Mouse (Mus musculus): ENCODE data around the gene Plcl2.
"Not testable (repeated sequence)": the region's sequence is repeated elsewhere in the genome, so short reads cannot be mapped to it uniquely, and the experiment has no call there.

The Plcl2 gene

DNA sequence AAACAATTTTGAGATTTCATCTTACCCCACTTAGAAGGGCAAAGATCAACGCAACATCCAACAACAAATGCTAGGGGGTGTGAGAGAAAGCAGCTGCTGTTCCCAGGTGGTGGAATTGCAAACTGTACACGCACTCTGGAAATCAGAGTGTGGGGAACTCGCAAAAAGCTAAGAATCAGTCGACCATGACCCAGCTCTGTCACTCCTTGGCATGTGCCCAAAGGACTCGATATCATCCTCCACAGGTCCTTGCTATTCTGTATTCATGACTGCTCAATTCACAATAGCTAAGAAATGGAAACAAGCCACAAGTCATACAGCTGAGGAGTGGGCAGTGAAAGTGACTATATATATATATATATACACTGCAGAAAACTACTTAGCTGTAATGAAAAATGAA lies 162.2 kb downstream of the Plcl2 start:
- DNase-seq (ENCODE audit: low read depth, low spot score), result no peak

DNA sequence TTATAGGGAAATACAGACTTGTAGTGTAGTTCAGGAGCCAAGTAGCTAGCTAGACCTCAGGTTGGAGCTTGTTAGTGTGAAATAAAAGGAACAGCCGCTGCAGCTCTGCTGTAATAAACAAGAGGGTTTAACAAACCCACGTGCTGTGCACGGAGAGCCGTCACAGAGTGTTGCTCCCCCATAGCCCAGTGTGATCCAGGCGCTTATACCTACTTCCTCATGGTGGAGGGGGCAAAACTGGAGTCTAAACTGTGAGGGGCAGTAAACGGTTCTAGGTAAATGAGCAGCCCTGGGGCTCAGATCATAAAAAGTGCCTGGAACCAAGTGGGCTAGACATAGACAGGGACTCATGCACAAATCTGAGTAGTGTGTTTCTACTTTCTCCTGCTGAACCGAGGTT lies 165.4 kb downstream of the Plcl2 start:
- no peak for DNase-seq (ENCODE audit: low read depth, low spot score)

DNA sequence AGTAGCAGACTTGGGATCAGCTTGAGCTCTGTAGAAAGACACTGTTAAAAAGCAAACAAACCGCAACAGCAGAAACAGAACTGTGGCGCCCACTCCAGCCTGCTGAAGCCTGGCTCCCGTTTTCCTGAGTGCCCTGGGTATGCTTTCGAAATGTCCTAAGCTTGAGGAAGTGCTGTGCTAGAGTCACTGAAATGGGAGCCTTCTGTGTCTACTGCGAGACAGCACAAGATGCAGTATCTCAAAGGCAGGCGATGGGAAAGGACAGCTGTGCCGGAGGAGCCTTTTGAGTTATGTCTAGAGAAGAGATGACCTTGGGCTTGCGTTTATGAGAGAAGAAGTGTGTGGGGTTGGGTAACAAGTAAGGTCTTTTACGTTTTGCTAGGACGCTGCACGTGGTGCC lies 166.0 kb downstream of the Plcl2 start:
- no peak for DNase-seq (ENCODE audit: low read depth, low spot score)

DNA sequence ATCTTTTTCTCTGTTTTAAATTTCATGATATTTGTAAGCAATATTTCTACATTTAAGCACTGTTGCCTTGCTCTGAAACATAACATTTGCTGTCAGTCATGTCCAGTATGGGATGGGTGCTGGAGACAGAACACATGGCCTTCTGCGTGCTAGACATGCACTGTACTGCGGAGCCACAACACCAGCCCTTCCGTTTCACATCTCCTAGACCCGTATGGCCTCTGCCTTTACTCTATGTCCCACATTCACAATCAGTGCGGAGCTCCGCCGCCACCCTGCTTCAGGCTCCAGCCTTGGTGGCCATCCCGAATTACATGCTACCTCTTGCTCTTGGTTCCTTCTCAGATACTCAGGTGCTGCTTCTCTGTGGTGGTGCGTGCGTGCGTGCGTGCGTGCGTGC lies 168.1 kb downstream of the Plcl2 start:
- DNase-seq (ENCODE audit: low read depth, low spot score), result no peak

DNA sequence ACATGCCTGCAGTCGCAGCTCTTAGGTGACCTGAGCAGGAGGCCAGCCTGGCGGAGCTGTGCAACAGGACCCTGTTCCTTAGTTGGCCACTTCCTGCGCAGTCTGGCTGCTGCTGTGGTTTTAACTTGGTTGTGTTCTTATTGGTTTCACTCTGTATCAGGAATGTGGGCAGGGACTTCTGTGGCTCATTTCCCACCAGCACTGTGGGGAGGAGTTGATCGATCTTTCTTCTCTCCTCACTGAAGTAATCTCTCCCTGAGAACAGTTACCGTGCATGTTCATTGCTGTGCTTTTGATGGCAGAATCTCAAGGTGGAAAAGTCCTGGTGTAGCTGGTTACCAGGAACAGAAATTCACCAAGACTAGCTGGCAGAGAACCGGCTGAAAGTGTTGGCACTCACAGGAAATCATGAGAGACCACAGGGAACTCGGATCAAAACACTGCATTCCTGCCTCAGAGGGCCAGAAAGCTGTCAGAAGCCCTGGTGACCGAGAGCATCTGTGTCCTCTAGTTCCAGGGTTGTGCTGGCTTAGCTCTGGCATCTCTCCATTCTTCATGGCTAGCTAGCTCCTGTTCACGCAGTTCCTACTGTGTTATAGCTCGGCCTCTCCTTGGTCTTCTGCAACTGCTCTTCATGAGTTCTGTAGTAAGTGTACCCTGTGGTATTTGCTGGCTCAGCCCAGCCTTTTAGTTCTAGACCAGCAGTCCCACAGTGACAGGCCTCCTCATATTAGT lies 168.9 kb downstream of the Plcl2 start:
- DNase-seq (ENCODE audit: low read depth, low spot score), result peak; percentile 3

DNA sequence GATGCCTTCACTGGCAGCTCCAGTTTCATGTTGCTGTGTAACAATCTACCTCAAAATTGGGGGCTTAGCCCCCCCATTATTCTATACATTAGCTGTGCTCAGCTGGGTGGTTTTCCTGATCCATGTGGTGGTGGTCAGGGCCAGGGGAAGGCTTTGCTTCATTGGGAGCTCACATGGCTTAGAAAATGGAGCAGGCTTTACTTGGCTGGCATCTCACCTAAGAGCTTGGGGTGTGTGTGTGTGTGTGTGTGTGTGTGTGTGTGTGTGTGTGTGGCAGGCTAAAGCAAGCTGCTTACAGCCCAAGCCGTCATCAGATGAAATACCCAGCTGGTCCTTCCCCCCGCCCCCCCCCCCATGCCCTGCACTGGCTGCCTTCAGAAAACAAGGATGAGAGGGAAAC lies 169.5 kb downstream of the Plcl2 start:
- peak; percentile 45 for DNase-seq (ENCODE audit: low read depth, low spot score)

DNA sequence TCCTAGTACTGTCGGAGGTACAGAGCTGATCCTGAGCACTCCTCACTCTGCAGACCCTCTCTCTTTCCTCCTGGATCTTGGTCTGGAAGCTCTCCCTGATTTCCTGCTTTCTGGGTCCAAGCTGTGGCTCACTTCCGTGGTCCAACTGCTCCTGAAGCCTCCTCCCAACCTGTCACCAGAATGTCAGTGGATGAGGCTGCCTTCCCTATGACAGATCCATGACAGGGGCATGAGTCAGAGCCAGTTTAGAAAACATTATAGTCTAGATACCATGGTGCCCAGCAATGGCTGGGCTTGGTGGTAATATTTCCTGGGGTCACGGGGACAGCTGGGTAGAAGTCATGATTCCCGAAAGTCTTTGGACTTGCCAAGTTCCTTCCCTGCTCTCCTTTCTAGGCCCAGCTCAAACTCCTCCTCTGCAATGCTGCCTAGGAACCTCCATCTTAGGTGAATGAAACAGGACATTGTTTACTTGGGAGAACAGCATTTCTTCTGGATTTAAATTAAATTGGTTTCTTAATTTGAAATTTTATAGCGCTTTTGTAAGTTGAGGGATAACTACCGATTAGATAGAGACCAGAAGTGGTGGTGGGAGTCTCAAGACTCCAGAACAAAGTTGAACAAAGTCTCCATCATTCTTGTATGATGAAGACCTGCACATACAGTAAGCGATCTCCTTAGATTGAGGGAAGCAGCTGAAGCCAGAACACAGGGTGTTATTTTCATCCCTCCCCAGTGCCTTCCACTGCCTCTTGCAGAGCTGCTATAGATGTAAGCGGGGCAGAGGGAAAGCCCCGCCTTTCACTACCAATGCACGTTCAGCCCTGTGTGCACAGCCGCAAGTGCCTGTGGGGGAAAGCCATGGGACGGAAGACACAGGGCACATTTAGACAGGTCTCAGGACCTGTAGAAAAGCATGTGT lies 170.7 kb downstream of the Plcl2 start:
- no peak for DNase-seq (ENCODE audit: low read depth, low spot score)

DNA sequence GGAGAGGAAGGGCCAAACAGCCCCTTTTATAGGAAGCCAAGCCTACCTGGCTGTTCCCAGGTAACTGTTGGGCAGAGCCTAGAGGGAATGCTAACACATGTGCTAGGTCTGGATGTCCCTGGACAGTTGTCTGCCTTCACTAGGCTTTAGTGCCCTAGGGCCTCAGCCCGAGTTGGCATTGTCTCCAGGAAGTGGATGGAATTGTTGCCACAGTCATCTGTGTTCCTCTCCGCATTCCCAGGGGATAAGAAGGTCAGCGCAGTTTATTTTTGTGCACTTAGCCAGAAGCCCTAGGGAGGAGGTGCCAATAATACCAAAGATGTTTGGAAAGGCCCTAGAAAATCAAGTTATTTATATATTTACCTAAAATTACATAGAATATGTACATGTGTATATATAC lies 173.5 kb downstream of the Plcl2 start:
- DNase-seq (ENCODE audit: low read depth, low spot score), result no peak

DNA sequence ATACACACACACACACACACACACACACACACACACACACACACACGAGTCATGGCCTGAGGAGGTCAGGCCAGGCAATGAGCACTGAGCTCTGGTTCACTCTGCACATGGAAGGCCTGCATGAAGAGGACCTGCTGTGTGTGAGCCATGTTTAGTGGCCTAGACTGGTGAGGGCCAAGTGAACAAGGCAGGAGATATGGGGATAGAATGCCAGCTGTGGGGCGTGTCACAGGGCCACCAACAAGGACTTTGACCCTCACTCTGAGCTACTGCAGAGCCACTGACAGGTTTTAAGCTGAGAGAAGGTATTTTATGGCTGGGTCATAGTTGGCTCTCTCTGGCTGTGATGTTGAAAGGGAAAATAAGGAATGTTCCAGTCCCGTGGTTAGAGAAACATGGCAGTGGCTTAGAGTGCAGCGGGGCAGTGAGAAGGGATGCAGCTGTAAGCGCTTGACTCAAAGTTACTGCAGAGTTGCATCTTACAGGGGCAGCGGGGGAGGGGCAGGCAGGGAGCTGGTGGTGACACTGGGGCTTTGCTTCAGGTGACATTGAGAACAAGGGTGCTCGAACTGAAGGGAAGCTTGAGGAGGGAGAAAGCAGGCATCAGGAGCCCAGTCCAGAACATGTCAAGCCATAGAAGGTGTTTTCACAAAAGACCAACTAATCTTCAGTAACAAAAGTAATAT lies 175.9 kb downstream of the Plcl2 start:
- no peak for DNase-seq (ENCODE audit: low read depth, low spot score)

DNA sequence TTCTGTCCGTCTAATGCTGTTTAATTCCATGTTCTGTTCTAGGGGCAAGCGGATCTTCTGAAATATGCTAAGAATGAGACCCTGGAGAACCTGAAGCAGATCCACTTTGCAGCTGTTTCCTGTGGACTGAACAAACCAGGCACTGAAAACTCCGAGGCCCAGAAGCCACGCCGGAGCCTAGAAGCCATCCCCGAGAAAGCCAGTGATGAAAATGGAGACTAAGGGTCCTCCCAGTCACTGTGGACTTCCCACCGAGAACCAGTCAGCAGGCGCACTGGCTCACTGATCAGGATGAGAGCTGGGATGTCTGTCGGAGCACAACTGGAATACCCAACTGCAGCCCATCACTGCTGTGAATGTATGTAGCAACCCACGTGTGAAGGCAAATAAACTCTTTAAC lies 178.5 kb downstream of the Plcl2 start:
- no peak for DNase-seq (ENCODE audit: low read depth, low spot score)

DNA sequence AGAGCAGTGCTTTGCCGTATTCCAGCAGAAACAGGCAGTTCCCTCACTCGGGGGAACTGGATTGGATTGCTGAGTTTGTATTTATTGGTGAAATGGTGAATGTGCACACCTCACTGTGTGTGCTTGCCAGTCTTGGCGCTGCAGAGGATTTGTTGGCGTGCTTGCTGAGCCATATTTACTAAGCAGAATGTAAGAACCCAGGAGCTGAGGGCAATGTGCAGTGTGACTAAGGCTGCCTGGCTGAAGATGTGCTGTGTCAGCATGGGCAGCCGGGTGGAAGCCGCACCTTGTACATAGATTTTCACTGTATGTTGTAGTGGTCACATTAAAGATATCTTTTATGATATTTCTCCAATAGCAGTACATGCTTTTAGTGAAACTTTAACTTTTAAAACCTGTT lies 178.9 kb downstream of the Plcl2 start:
- no peak for DNase-seq (ENCODE audit: low read depth, low spot score)

DNA sequence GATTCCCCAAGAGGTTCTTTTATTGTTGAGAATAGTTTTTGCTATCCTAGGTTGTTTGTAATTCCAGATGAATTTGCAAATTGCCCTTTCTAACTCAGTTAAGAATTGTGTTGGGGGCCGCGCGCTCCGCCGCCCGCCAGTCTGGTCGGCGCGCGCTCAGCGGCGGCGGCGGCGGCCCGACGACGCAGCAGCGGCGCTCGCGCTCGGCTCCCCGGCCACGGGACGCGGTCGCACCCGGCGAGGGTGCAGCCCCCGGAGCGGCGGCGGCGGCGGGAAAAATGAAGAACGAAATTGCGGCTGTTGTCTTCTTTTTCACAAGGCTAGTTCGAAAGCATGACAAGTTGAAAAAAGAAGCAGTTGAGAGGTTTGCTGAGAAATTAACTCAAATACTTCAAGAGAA lies 189.2 kb downstream of the Plcl2 start:
- DNase-seq (ENCODE audit: low read depth, low spot score), result not testable (repeated sequence)

DNA sequence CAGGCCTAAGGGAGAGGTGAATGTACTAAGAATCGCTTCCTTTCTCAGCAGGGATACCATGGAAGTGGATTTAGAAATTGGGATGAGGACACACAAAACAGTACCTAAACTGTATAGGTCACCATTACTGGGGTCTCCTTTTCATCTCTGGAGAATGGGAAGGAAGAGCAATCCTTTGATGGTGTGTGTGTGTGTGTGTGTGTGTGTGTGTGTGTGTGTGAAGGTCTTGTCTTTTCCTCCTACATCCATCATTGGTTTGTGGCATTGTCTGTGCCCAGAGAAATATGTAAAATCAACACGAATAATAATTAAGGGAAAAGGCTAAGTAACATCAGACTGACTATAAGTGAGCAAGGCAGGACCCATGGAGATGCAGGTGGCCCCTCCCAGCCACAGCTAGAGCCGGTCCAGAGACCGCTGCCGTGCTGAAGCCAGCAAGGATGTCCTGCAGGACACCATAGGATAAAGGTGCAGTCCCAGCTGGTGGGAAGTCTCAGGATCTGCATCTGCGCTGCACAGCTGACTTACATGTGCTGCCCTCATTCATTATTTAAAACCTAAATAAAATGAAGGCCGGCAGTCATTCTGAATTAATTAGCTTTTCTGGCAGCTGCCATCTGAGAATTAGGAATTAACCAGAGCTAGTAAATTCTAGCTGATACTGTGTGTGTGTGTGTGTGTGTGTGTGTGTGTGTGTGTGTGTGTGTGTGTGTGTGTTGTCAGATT lies 201.5 kb downstream of the Plcl2 start:
- DNase-seq (ENCODE audit: low read depth, low spot score), result peak; percentile 13

DNA sequence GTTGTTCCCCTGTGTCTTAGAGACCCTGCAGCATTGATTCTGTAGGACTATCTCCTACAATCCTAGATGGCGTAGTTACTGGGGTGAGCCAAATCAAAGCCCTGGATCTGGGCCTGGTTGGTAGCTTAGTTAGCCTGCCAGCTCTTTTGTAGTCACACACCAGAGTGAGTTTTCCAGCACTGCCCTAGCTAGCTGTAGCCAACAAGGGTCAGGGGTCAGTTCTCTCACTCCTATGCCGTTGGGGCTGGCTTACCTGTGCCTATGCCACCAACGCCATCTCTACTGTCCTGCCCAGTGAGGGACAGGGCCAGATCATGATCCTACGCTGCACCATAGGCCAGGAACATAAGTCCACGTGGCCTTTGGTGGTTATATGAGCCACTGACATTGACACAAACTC lies 208.4 kb downstream of the Plcl2 start:
- no peak for DNase-seq (ENCODE audit: low read depth, low spot score)

DNA sequence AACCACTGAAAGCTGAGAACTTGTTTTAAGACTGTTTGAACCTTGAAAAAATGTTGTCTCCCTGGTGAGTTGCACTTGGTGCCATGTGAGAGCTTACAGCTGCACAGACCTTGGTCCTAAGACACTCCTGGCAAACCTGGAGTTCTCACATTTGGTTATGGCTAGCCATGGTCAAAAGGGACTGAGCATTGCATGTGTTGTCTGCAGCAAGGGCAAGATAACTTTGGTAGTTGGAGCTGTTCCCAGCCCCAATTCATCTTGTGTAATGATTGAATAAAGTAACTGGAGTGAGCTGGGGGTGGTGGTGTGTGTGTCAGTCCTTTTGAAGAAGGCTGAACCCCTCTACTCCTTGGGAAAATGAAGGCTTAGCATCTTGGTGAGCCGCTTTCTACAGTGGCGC lies 215.2 kb downstream of the Plcl2 start:
- DNase-seq (ENCODE audit: low read depth, low spot score), result no peak

DNA sequence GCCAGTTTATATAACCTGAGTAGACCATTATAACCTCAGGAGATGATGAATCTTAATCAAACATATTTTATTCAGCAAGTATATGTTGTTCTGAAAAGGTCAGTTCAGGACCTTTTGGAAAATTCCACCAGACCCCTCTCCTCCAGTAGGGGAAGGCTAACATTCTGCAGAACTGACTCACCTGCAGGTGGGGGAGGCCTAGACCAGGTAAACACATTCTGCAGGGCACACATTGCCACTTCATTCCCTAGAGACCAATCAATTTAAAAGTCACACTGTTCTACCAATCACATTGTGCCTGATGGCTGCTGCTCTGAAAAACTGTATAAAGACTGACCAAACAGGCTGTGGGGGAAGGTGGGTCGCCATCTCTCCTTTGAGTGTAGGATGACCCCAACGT lies 217.1 kb downstream of the Plcl2 start:
- no peak for DNase-seq (ENCODE audit: low read depth, low spot score)

DNA sequence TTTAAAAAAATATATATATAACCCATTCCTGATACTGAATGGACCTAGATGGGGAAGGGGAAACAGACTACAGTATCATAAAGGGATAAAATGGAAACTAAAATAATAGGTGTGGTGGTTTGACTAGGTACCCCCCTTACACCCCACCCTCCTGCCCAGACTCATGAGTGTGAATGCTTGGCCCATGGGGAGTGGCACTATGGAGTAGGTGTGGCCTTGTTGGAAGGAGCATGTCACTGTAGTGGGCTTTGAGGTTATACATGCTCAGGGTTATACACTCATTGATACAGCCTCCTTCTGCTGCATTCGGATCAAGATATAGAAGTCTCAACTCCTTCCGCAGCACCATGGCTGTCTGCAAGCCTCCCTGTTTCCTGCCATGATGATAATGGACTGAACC lies 219.8 kb downstream of the Plcl2 start:
- DNase-seq (ENCODE audit: low read depth, low spot score), result no peak

DNA sequence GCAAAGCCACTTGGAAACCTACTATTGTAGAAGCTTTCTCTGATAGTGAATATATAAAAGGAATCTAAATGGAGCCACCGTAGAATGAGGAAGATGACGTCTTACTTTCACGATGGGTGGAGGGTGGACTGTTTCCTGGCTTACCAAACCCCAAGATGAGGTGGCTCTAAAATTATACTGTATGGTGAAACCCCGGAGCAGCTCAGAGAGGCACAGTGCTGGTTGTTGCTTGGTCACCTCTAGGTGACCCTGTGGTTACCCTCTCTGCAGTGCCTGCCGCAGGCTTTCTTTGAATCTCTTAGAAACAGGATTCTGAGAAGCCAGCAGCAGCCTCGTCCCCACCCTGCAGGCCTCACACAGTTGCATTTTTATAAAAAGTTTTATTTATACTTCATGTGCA lies 220.4 kb downstream of the Plcl2 start:
- no peak for DNase-seq (ENCODE audit: low read depth, low spot score)

DNA sequence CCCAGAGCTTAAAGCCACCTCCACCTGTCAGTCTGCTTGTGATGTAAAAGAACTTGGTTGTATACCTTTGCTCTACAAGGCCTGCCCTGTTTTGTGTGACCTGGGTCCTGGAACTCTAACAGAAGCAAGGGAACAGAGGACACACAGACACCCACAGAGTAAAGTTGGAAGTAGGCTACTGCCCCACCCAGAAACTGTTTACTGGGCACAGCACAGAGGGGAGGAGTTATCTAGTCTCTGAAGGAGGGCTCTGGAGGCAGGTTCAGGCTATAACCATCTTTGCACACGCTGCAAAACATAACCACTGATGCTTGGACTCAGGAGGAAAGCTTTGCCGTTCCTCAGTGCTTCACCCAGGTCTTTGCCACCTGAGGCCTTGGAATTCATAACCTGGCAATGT lies 221.7 kb downstream of the Plcl2 start:
- no peak for DNase-seq (ENCODE audit: low read depth, low spot score)

DNA sequence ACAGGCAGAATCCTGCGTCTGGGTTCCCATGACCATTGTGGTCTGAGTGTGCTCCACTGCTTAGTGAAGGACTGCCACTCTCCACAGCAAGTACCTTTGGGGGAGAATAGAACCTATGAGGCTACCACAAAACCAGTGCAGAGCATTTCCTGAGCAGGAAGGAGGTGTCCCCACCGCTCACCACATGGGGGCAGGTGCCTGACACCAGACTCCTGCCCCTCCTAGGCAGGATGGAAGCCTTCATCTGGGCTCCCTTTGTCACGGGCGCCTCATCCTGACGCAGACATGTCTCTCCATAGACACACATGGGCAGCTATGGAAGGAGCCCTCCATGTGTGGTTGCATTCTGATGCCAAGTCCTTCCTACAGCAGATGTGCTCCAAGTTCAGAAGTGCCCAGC lies 222.7 kb downstream of the Plcl2 start:
- no peak for DNase-seq (ENCODE audit: low read depth, low spot score)

DNA sequence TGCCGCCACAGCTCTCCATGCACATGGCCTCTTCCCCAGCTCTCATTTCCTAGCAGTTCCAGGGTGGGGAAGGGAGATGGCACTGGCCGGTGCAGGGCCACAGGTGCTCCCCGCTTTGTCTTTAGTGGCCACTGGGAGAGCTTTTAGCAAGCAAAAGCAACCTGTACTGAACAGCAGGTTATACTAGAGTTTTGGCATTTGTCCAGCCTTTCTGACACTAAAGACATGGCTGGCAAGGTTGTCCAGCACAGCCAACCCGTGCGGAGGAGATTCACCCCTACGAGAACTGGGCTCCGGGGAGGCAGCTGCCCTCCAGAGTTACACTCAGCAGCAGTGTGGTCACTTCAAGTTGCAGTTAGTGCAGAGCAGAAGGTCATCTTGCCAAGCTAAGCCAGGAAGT lies 224.2 kb downstream of the Plcl2 start:
- no peak for DNase-seq (ENCODE audit: low read depth, low spot score)

DNA sequence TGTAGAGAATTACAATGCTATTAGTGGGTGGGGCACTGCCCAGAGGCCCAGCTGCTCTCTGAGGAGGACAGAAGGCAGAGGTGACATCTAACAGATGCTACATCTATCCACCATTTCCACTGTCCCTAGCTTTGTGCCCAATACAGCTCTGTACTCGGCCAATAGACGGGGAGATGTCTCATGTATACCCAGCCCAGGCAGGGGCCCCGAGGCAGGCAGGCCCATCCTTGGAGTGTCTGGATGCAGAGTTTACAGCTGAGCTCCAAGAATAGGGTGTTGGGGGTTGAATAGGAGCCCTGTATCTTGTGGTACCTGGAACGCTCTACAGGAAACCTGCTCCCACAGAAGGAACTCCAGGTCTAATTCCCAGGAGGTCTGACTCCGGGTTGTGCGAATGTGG lies 225.6 kb downstream of the Plcl2 start:
- no peak for DNase-seq (ENCODE audit: low read depth, low spot score)
